Mouse (Mus musculus) frontal cortex, postnatal 10 days (tissue): ENCODE data around the gene Chst14.

Experiments used
- DNase-seq, 2 experiments: peaks; one replicate each; pipeline ENCODE4 v3.0.0; 2022; ENCODE audit warnings: low spot score in 2 of 2, mixed read lengths in 1 of 2

Gene Chst14

GRCm38 (mm10) chr2:118926361-118926997 lies at the start of gene Chst14:
TSS of gene Chst14 (plus strand) at chr2:118926496.
- peak in 1 of 2 experiments; percentile 49 for DNase-seq

GRCm38 (mm10) chr2:118881019-118881418 lies 45.3 kb upstream of the Chst14 start:
- DNase-seq = no peak

- no peak for DNase-seq
Observed at GRCm38 (mm10) chr2:118881956-118882355, 44.3 kb upstream of the Chst14 start.

GRCm38 (mm10) chr2:118882840-118883679 lies 43.2 kb upstream of the Chst14 start:
- peak; percentile 46 to 88 for DNase-seq

GRCm38 (mm10) chr2:118887440-118887839 lies 38.9 kb upstream of the Chst14 start:
- no peak for DNase-seq

GRCm38 (mm10) chr2:118887845-118888548 lies 38.3 kb upstream of the Chst14 start:
- DNase-seq = no peak

GRCm38 (mm10) chr2:118891173-118891572 lies 35.1 kb upstream of the Chst14 start:
- no peak for DNase-seq

- peak in 1 of 2 experiments; percentile 45 for DNase-seq
Observed at GRCm38 (mm10) chr2:118895990-118896913, 30.0 kb upstream of the Chst14 start.

- DNase-seq = no peak
Observed at GRCm38 (mm10) chr2:118896914-118897291, 29.4 kb upstream of the Chst14 start.

GRCm38 (mm10) chr2:118897392-118897791 lies 28.9 kb upstream of the Chst14 start:
- DNase-seq = no peak

GRCm38 (mm10) chr2:118897808-118898207 lies 28.5 kb upstream of the Chst14 start:
- DNase-seq = no peak

- no peak for DNase-seq
Observed at GRCm38 (mm10) chr2:118898771-118899170, 27.5 kb upstream of the Chst14 start.

GRCm38 (mm10) chr2:118899306-118899705 lies 27.0 kb upstream of the Chst14 start:
- DNase-seq = no peak

GRCm38 (mm10) chr2:118899981-118900825 lies 26.1 kb upstream of the Chst14 start, which contains the start of gene Bahd1:
TSS of gene Bahd1 (plus strand) at chr2:118900377.
- DNase-seq = peak; percentile 36 to 39

- no peak for DNase-seq
Observed at GRCm38 (mm10) chr2:118900826-118901140, 25.5 kb upstream of the Chst14 start.

- peak; percentile 95 to 98 for DNase-seq
Observed at GRCm38 (mm10) chr2:118901175-118902031, 24.9 kb upstream of the Chst14 start.

GRCm38 (mm10) chr2:118902051-118903025 lies 24.0 kb upstream of the Chst14 start:
- peak in 1 of 2 experiments; percentile 50 for DNase-seq

- no peak for DNase-seq
Observed at GRCm38 (mm10) chr2:118903333-118903741, 23.0 kb upstream of the Chst14 start.
